Mouse (Mus musculus) cerebellum, adult 2 months (tissue): ENCODE measurements around the gene Chst14. TPM values are rescaled to one million over a fixed set of nuclear protein-coding genes. Genes with fewer than 3 reads are reported as not detected.

ENCODE experiments used
- DNase-seq, 2 experiments: peaks; one replicate each; pipeline ENCODE4 v3.0.0; 2021
- H3K27ac ChIP-seq: fragments of 200-500 bp; 2 replicates; pipeline ENCODE4 v1.5.1; 2012; ENCODE audit warnings: low read length, control low read depth, inconsistent platforms; ENCODE audit not compliant: insufficient read depth
- H3K27me3 ChIP-seq: fragments of 200-500 bp; 2 replicates; pipeline ENCODE4 v1.6.1; 2012; ENCODE audit warnings: inconsistent platforms, mild to moderate bottlenecking, low read length, moderate library complexity; ENCODE audit not compliant: control insufficient read depth, insufficient read depth
- H3K4me1 ChIP-seq: fragments of 200-500 bp; 2 replicates; pipeline ENCODE4 v1.6.1; 2011; ENCODE audit warnings: low read length; ENCODE audit not compliant: control insufficient read depth, insufficient read depth
- H3K4me3 ChIP-seq: fragments of 200-500 bp; replicated peaks from 2 replicates; pipeline ENCODE3; 2011; ENCODE audit warnings: mild to moderate bottlenecking, low read depth, low read length, control low read depth; ENCODE audit not compliant: insufficient read depth
- CTCF ChIP-seq: fragments of 200-500 bp; IDR thresholded peaks from 2 replicates; pipeline ENCODE4 v1.5.1; 2011; ENCODE audit warnings: low read depth, mild to moderate bottlenecking, control low read depth, low read length, moderate library complexity, borderline replicate concordance; ENCODE audit not compliant: insufficient read depth
- POLR2A ChIP-seq: fragments of 200-500 bp; IDR thresholded peaks from 2 replicates; pipeline ENCODE4 v1.6.1; 2011; ENCODE audit warnings: low read length, control low read depth, borderline replicate concordance; ENCODE audit not compliant: insufficient read depth
- WGBS: fragments of 180-500 bp; shearing (Covaris S2); methylation state at CpG from one replicate; pipeline ENCODE4 v1.1.7; 2018; 5-methylcytosine and 5-hydroxymethylcytosine counted together
- polyA plus RNA-seq: library from polyadenylated mRNA; depleted of rRNA; stranded (reverse); fragments of >200 nt; gene quantifications from 2 replicates; pipeline ENCODE4 v1.2.3, GENCODE M21; 2012

Chst14 gene
- polyA plus RNA-seq, 1 experiment: 4.4 TPM

DNA sequence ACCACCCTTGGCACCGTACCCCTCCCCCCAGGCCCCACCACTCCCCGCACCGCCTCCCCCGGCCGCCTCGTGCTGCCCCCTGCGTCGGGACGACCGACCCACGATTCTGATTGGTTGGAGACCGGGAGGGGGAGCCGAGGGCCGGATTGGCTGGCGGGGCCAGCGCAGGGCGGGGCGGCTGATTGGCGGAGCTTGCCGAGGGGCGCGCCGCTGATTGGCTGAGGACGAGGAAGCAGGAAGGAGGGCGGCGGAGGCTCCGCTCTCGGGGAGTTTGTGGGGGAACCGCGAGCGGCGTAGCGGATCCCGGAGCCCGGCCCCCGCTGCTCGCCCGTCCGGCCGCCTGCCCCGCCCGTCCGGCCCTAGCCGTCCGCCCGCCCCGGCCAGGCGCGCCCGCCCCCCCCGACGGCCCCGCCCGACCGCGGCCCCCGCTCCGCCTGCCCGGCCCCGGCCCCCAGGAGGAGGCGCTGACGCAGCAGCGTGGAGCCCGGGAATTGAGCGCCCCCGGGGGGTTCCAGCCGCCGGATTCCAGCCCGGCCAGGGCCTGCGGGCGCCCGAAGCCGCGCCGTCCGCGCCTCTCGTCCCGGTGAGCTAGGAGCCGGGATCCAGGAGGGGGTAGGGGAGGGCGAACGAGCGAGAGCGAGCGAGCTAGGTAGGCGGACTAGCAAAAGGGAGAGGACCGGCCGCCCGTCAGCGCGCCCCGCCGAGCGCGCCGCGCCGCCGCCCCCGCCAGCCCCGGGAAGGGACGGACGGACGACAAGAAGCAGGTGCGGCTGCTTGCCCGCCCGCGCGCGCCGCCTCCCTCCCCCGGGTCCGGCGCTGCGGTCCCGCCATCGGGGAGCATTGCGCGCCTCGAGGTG lies 24.9 kb upstream of the Chst14 start:
- peak overlapping the region; percentile 77 for H3K27ac ChIP-seq
- TF ChIP-seq POLR2A (0 out of 2 replicates have a peak, but pooled peaks have one; percentile 27), CTCF (no peak)
- DNase-seq: peak; percentile 98 to 99
- H3K4me1 ChIP-seq: peaks cover 25% of the 10 kb centered on the region
- peak overlapping the region; percentile 72 for H3K4me3 ChIP-seq
- no peaks in the 10 kb centered on the region for H3K27me3 ChIP-seq
- WGBS: 1% methylated on average over 72 of the region's 120 CpGs

DNA sequence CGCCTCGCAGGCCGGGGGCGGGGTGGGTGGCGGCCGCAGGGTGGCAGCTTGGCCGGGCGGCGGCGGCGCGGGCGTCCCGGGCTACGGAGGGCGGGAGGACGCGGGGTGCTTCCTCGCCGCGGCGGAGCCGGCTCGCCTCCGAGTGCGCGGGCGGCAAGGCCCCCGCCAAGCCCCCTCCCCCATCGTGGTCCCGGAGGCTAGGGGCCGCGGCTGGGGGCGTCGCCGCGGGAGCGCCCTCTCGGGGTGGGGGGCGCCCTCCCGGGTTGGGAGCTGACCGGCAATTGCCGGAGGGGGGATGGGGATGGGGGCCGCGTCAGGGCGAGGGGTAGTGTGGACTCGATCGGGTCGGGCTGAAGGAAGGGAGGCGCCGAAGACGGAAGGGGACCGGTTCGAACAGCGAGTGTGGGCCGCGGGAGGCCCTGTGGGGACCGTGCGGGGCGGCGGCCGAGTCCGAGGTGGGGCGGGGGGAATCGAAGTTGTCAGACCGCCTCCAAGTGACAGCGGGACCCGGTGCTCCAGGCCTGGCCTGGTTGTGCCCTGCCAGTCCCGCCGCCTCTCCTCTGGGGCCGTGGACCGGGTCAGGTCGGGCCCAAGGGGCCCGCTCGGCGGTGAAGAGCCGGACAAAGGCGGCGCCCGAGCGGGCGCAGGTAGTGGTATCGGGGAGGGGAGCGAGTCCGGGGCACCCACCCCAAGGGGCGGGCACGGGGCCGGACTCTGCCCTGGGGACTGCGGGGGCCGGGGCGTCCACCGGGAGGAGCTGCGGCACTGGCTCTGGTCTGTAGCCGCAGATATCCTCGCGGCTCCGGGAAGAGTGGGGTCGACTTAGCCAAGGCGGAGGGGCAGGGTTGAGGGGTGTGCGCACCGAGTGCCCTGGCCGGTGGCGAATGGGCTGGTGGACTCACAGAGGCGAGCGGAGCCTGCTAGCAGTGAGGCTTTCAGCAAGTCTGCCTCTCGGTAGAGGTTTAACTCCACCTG lies 24.0 kb upstream of the Chst14 start:
- peaks cover 20% of the 10 kb centered on the region for H3K4me1 ChIP-seq
- no peak for TF ChIP-seq POLR2A
- peak; percentile 18; the same call in 1 of the 2 replicates for TF ChIP-seq CTCF
- DNase-seq: peak; percentile 49 to 62

GRCm38 (mm10) chr2:118903333-118903741 lies 23.0 kb upstream of the Chst14 start:
- no peak overlapping the region for H3K27ac ChIP-seq
- peaks cover 16% of the 10 kb centered on the region for H3K4me1 ChIP-seq
- no peaks in the 10 kb centered on the region for H3K27me3 ChIP-seq
- 6% methylated on average over 10 of the region's 10 CpGs for WGBS
- peak; percentile 57 to 59 for DNase-seq
- peak overlapping the region; percentile 42 for H3K4me3 ChIP-seq
- no peak for TF ChIP-seq CTCF
- no peak for TF ChIP-seq POLR2A

More for the DNA sequence above, 24.0 kb upstream of the Chst14 start:
- Histone ChIP-seq H3K4me3 (peak overlapping the region; percentile 64), H3K27ac (no peak overlapping the region), H3K27me3 (no peaks in the 10 kb centered on the region)
- under 1% methylated on average over 103 of the region's 106 CpGs for WGBS

GRCm38 (mm10) chr2:118905433-118906117 lies 20.7 kb upstream of the Chst14 start:
- DNase-seq: no peak
- no peak for TF ChIP-seq CTCF
- no peak for TF ChIP-seq POLR2A
- WGBS: 88% methylated on average over 7 of the region's 7 CpGs
- Histone ChIP-seq H3K4me1 (peaks cover 16% of the 10 kb centered on the region), H3K27ac (no peak overlapping the region), H3K27me3 (no peaks in the 10 kb centered on the region), H3K4me3 (no peak overlapping the region)

- Histone ChIP-seq H3K4me1 (peaks cover 18% of the 10 kb centered on the region), H3K27me3 (no peaks in the 10 kb centered on the region), H3K4me3 (no peak overlapping the region), H3K27ac (no peak overlapping the region)
- TF ChIP-seq CTCF (no peak), POLR2A (no peak)
- no peak for DNase-seq
- 76% methylated on average over 5 of the region's 5 CpGs for WGBS
Observed at GRCm38 (mm10) chr2:118906118-118906492, 20.2 kb upstream of the Chst14 start.

DNA sequence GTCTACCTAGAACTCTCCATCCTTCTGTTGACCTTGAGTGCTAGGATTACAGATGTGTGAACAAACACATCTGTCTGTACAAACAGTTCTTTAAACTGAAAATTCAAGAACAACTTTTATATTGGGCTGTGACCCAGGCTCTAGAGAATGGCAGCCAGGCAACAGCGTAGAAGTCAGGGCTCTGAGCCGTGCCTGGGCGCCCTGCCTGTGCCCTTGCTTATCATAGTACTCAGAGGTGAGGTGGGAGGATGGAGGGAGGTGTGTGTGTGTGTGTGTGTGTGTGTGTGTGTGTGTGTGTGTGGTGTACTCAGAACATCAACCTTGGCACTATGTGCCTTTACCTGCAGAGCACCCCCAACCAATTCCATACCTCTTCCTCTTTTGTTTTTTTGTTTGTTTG lies 18.5 kb upstream of the Chst14 start:
- 92% methylated on average over 3 of the region's 3 CpGs for WGBS
- peaks cover 28% of the 10 kb centered on the region for H3K4me1 ChIP-seq
- H3K27me3 ChIP-seq: no peaks in the 10 kb centered on the region
- H3K4me3 ChIP-seq: no peak overlapping the region
- H3K27ac ChIP-seq: no peak overlapping the region
- no peak for DNase-seq
- TF ChIP-seq CTCF (no peak), POLR2A (no peak)

GRCm38 (mm10) chr2:118909151-118909550 lies 17.1 kb upstream of the Chst14 start:
- no peak for DNase-seq
- no peaks in the 10 kb centered on the region for H3K27me3 ChIP-seq
- 86% methylated on average over 1 of the region's 1 CpGs for WGBS
- peaks cover 30% of the 10 kb centered on the region for H3K4me1 ChIP-seq
- no peak overlapping the region for H3K27ac ChIP-seq
- no peak for TF ChIP-seq POLR2A
- TF ChIP-seq CTCF: no peak
- H3K4me3 ChIP-seq: no peak overlapping the region
